Mouse (Mus musculus) thymus, adult 18-20 months (tissue): ENCODE measurements around the gene Szrd1.
A peak's percentile ranks its signal among the peaks of the same experiment; 100 is the strongest.

ENCODE experiments used
- DNase-seq, 2 experiments: peaks; one replicate each; pipeline ENCODE4 v3.0.0; 2022; ENCODE audit warnings: mixed read lengths in 2 of 2

Gene Szrd1

GRCm38 (mm10) chr4:141066709-141067515, 72.7 kb downstream of the Szrd1 start:
- no peak for DNase-seq

DNA sequence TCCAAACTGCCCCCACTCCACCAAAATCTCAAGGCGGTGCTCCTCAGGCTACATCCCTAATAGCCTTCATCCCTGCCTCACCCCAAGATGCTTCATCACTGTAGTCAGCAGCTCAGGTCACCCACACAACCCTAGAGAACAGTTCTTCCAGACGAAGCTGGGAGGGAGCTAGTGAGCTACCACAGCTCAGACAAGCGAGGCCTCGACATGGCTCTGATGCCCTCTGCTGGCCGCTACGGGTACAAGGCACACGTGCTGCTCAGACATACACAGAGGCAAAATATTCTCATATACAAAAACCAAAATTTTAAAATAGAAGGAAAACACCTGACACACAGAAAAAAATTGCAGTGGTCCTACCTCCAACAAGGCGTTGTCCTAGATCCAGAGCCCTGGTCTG, 74.5 kb downstream of the Szrd1 start:
- DNase-seq = peak; percentile 63 to 69

GRCm38 (mm10) chr4:141064104-141064659, 75.4 kb downstream of the Szrd1 start:
- no peak for DNase-seq
